Mouse (Mus musculus) brain, embryonic 14.5 days (tissue): ENCODE data around the gene Rlim.

Experiments used
- CTCF ChIP-seq: fragments of 200-500 bp; IDR thresholded peaks from 2 replicates; pipeline ENCODE4 v1.5.1; 2012; ENCODE audit warnings: inconsistent platforms, mild to moderate bottlenecking, moderate library complexity, borderline replicate concordance; ENCODE audit not compliant: insufficient read depth, insufficient read length; ENCODE audit errors: extremely low read depth
- POLR2A ChIP-seq: fragments of 200-500 bp; IDR thresholded peaks from 2 replicates; pipeline ENCODE4 v1.6.1; 2012; ENCODE audit warnings: mild to moderate bottlenecking, inconsistent platforms, borderline replicate concordance; ENCODE audit not compliant: poor library complexity, insufficient read depth, insufficient read length, severe bottlenecking; ENCODE audit errors: extremely low read depth

DNA sequence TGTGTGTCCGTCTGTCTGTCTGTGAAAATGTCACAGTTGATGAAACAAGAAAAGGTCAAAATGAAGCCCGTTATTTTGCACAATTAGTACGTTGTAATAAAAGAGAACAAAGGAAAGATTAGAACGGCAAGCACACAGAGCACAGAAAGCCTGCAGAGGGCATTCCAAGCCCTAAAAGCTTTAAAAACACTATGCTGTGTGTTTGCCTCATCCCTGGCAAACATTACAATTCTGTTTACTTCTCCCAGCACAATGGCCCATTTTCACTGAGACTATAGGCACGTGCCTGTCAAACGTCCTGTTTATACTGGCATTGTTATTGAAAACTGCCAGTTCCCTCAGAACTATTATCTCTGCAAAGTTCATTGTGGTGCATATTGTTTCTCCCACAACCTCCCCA, 5.1 kb upstream of the Rlim start:
- TF ChIP-seq CTCF: no peak
- TF ChIP-seq POLR2A: no peak
